Mouse (Mus musculus) ovary, postnatal 36 days (tissue): ENCODE results near the gene Cuedc2.
A peak's percentile ranks its signal among the peaks of the same experiment; 100 is the strongest.

Source experiments
- DNase-seq: peaks from one replicate; pipeline ENCODE4 v3.0.0; 2022; ENCODE audit warnings: low spot score, mixed read lengths

Cuedc2 gene

GRCm38 (mm10) chr19:46321101-46321943 is 17.2 kb downstream of the Cuedc2 start:
- no peak for DNase-seq

GRCm38 (mm10) chr19:46320076-46320785 is 18.3 kb downstream of the Cuedc2 start:
- DNase-seq, result no peak

- peak; percentile 80 for DNase-seq
These were observed 19.7 kb downstream of the Cuedc2 start for GRCm38 (mm10) chr19:46318586-46319378.

GRCm38 (mm10) chr19:46318031-46318471 is 20.5 kb downstream of the Cuedc2 start:
- DNase-seq, result peak; percentile 66

- DNase-seq, result no peak
These were observed 21.0 kb downstream of the Cuedc2 start for GRCm38 (mm10) chr19:46317546-46317885.

- peak; percentile 9 for DNase-seq
These were observed 21.5 kb downstream of the Cuedc2 start for GRCm38 (mm10) chr19:46316846-46317545.

- DNase-seq, result peak; percentile 8
These were observed 22.5 kb downstream of the Cuedc2 start for GRCm38 (mm10) chr19:46315752-46316610.

GRCm38 (mm10) chr19:46314872-46315742 is 23.4 kb downstream of the Cuedc2 start:
- peak; percentile 34 for DNase-seq

- DNase-seq, result peak; percentile 21
These were observed 24.3 kb downstream of the Cuedc2 start for GRCm38 (mm10) chr19:46314151-46314601.

- no peak for DNase-seq
These were observed 24.9 kb downstream of the Cuedc2 start for GRCm38 (mm10) chr19:46313591-46313990.

GRCm38 (mm10) chr19:46313116-46313515 is 25.4 kb downstream of the Cuedc2 start:
- DNase-seq, result no peak

GRCm38 (mm10) chr19:46312566-46312965 is 25.9 kb downstream of the Cuedc2 start:
- DNase-seq, result no peak

GRCm38 (mm10) chr19:46311341-46311740 is 27.2 kb downstream of the Cuedc2 start:
- no peak for DNase-seq

GRCm38 (mm10) chr19:46310312-46310865 is 28.1 kb downstream of the Cuedc2 start:
- DNase-seq, result no peak

- DNase-seq, result no peak
These were observed 28.7 kb downstream of the Cuedc2 start for GRCm38 (mm10) chr19:46309651-46310305.

GRCm38 (mm10) chr19:46308706-46309435 is 29.6 kb downstream of the Cuedc2 start:
- peak; percentile 84 for DNase-seq

- no peak for DNase-seq
These were observed 30.2 kb downstream of the Cuedc2 start for GRCm38 (mm10) chr19:46308303-46308702.

- no peak for DNase-seq
These were observed 30.7 kb downstream of the Cuedc2 start for GRCm38 (mm10) chr19:46307781-46308180.
